ENCODE assay signal across 8 mouse cellular contexts in genomic region chr7:6155031-6155872, GRCm38 (mm10). TPM values are rescaled to one million over a fixed set of nuclear protein-coding genes. Genes with fewer than 3 reads are reported as not detected.
DNase-seq lines count a peak whose midpoint lies in the region; ATAC-seq and TF ChIP-seq lines count a peak whose summit lies in the region.

No protein-coding gene starts in this region.

- H3K4me1 ChIP-seq in forebrain, postnatal 0 days (ENCODE audit: insufficient read depth) = peaks cover 12% of the 10 kb centered on the region

- WGBS in forebrain, postnatal 0 days = 1% methylated on average over 81 of the region's 85 CpGs

- peak overlapping the region; percentile 95 for H3K9ac ChIP-seq in forebrain, postnatal 0 days

- no peak for TF ChIP-seq CTCF in forebrain, postnatal 0 days (IDR thresholded peaks at IDR 0.05; ENCODE audit: low read depth)

- H3K4me3 ChIP-seq in forebrain, postnatal 0 days (ENCODE audit: low read depth, low read length) = peak overlapping the region; percentile 81

- H3K27me3 ChIP-seq in forebrain, postnatal 0 days (ENCODE audit: insufficient read depth, low read length) = no peaks in the 10 kb centered on the region

- no peaks in the 10 kb centered on the region for H3K9me3 ChIP-seq in forebrain, postnatal 0 days (ENCODE audit: low read length)

- peak; percentile 76 for ATAC-seq in forebrain, postnatal 0 days

- H3K36me3 ChIP-seq in forebrain, postnatal 0 days (ENCODE audit: insufficient read depth) = no peaks in the 10 kb centered on the region

- peak; percentile 76 for DNase-seq in MN1 (ENCODE audit: low spot score)
- peak; percentile 74 to 88 for DNase-seq in cerebellum, adult 18-20 months
- peak; percentile 96 for DNase-seq in forebrain, postnatal 0 days
- DNase-seq in heart, postnatal 4 days = peak; percentile 86
- DNase-seq in layer of hippocampus, postnatal 10 days (ENCODE audit: low spot score in 2 of 2) = peak; percentile 80 to 89
- peak; percentile 83 for DNase-seq in lung, postnatal 10 days
- peak; percentile 88 for DNase-seq in retina, adult 2 months (ENCODE audit: low read depth, low spot score)
- DNase-seq in thymus, postnatal 36 days = peak; percentile 81 to 84

- H3K27ac ChIP-seq in forebrain, postnatal 0 days (ENCODE audit: low read depth, low read length) = peak overlapping the region; percentile 95

- peak overlapping the region; percentile 96 for H3K4me2 ChIP-seq in forebrain, postnatal 0 days (ENCODE audit: low read depth)

RNA-seq across cellular contexts. Expression of gene Zfp787, which starts 0.5 kb away (rescaled TPM):
- total RNA-seq in forebrain, postnatal 0 days (2014; rRNA removed) = 51.1 and 73.6 TPM in 2 replicates
- polyA plus RNA-seq in forebrain, postnatal 0 days (2015; fragmentation: Nextera tagmentation; extraction: Ambion mirVana) = 41.0 and 66.1 TPM in 2 replicates
- total RNA-seq in heart, postnatal 4 days (2021) = 10 to 100 TPM; 43.4 to 50.3 TPM
- 10 to 100 TPM; 27.1 to 32.7 TPM for total RNA-seq in layer of hippocampus, postnatal 10 days (2021)

RNA-seq across cellular contexts. Expression of gene Zfp444, which starts 16.8 kb away (rescaled TPM):
- 76.9 and 81.7 TPM in 2 replicates for total RNA-seq in forebrain, postnatal 0 days (2014; rRNA removed)
- polyA plus RNA-seq in forebrain, postnatal 0 days (2015; fragmentation: Nextera tagmentation; extraction: Ambion mirVana) = 86.2 and 100 TPM in 2 replicates
- 10 to 100 TPM; 11.8 to 15.2 TPM for total RNA-seq in heart, postnatal 4 days (2021)
- total RNA-seq in layer of hippocampus, postnatal 10 days (2021) = 10 to 100 TPM; 55.9 to 65.8 TPM

RNA-seq across cellular contexts. Expression of gene Galp, which starts 41.6 kb away (rescaled TPM):
- total RNA-seq in forebrain, postnatal 0 days (2014; rRNA removed) = not detected in 2 replicates
- not detected in 2 replicates for polyA plus RNA-seq in forebrain, postnatal 0 days (2015; fragmentation: Nextera tagmentation; extraction: Ambion mirVana)
- total RNA-seq in heart, postnatal 4 days (2021) = not detected
- not detected for total RNA-seq in layer of hippocampus, postnatal 10 days (2021)

Comparison
In these comparisons a context has a peak if more than half of its experiments do, and no peak if none do; other contexts are left out.
1. Peak in every context shown above with its lines: DNase-seq, ATAC-seq, H3K4me3 ChIP-seq and H3K27ac ChIP-seq.